Mouse (Mus musculus) heart, postnatal 0 days (tissue): ENCODE data around the gene Rundc3a. TPM values are rescaled to one million over a fixed set of nuclear protein-coding genes. Genes with fewer than 3 reads are reported as not detected.

Experiments used
- ATAC-seq: fragments of 200-750 bp; cut with Nextera tagmentation; 2 replicates; pipeline ENCODE4 v1.8.0; 2017; ENCODE audit warnings: low read depth, moderate number of reproducible peaks, moderate library complexity; ENCODE audit not compliant: insufficient read depth
- DNase-seq: peaks from one replicate; pipeline ENCODE4 v3.0.0-alpha.2; 2016; ENCODE audit warnings: low spot score
- H3K27ac ChIP-seq: fragments of 300-500 bp; sonication (generic); 2 replicates; pipeline ENCODE4 v1.5.1; 2014; ENCODE audit warnings: low read depth, mild to moderate bottlenecking
- H3K27me3 ChIP-seq: fragments of 300-500 bp; sonication (generic); 2 replicates; pipeline ENCODE4 v1.6.1; 2014; ENCODE audit warnings: low read length, mixed read lengths; ENCODE audit not compliant: control insufficient read depth, insufficient read depth
- H3K36me3 ChIP-seq: fragments of 300-500 bp; sonication (generic); replicated peaks from 2 replicates; pipeline ENCODE4 v1.6.1; 2014; ENCODE audit warnings: low read length, mixed read lengths; ENCODE audit not compliant: control insufficient read depth, insufficient read depth
- H3K4me1 ChIP-seq: fragments of 300-500 bp; sonication (generic); 2 replicates; pipeline ENCODE4 v1.6.1; 2014; ENCODE audit warnings: antibody characterized with exemption; ENCODE audit not compliant: control insufficient read depth, insufficient read depth
- H3K4me2 ChIP-seq: fragments of 300-500 bp; sonication (generic); 2 replicates; pipeline ENCODE4 v1.6.1; 2014; ENCODE audit warnings: low read depth, mild to moderate bottlenecking, low read length, moderate library complexity
- H3K4me3 ChIP-seq: fragments of 300-500 bp; sonication (generic); 2 replicates; pipeline ENCODE4 v1.5.1; 2014; ENCODE audit warnings: low read depth, low read length
- H3K9ac ChIP-seq: fragments of 300-500 bp; sonication (generic); replicated peaks from 2 replicates; pipeline ENCODE4 v1.6.1; 2014; ENCODE audit warnings: low read depth, low read length, mixed read lengths
- H3K9me3 ChIP-seq: fragments of 300-500 bp; sonication (generic); replicated peaks from 2 replicates; pipeline ENCODE4 v1.6.1; 2016; ENCODE audit warnings: low read length; ENCODE audit not compliant: control insufficient read depth
- CTCF ChIP-seq: IDR thresholded peaks from 2 replicates; pipeline ENCODE4 v1.5.1; 2016; ENCODE audit warnings: antibody characterized with exemption, control low read depth, low read depth
- EP300 ChIP-seq: IDR thresholded peaks from 2 replicates; pipeline ENCODE4 v1.6.1; 2016; ENCODE audit warnings: antibody characterized with exemption, low read depth
- WGBS: fragments of 180-500 bp; shearing (Covaris S2); extraction: QIAGEN DNeasy Blood & Tissue Kit; methylation state at CpG from one replicate; pipeline ENCODE4 v1.1.7; 2014; 5-methylcytosine and 5-hydroxymethylcytosine counted together
- polyA plus RNA-seq: library from polyadenylated mRNA; unstranded; fragments of >200 nt; fragmentation: Nextera tagmentation; extraction: Ambion mirVana; gene quantifications from 2 replicates; pipeline ENCODE4 v1.2.1, GENCODE M21; 2015
- total RNA-seq: library from RNA; depleted of rRNA; stranded (reverse); fragments of >200 nt; gene quantifications from 2 replicates; pipeline ENCODE4 v1.2.3, GENCODE M21; 2014; ENCODE audit warnings: low replicate concordance

Gene Rundc3a
- total and polyA plus RNA-seq, 2 experiments from 2014 or later: 0.74 to 12.5 TPM

DNA sequence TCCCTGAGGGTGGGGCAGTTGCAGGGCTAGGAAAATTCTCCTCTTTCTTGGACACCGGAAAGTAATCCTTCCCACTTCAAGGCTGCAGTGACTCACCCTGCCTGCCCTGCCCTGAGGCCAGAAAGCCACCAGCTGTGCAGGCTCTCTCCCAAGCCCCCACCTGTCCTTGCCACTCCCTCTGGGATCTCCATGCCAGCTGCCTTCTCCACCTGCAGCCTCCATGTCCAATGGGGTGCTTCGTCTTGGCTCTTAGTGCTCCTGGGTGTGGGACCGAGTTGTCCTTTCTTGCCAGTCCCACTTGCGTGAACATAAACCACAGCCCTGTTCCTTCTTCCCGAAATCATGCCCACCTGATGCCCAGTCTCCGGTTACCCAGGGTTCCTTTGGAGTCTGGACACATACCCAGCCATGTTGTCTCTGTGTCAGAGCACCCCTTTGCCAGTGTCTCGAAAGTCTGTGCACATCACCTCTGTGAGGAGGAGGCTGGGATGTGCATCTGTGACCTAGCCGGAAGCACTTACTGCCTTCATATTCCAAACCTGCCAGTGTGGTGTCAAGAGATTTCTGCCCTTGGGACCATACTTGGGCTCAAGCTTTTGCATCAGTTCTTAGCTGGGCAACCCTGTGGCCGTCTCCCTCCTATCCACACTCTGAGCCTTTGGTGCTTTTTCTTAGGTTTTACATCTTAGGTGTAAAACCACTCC is 1.4 kb downstream of the Rundc3a start:
- peaks cover 19% of the 10 kb centered on the region for H3K4me1 ChIP-seq
- H3K27me3 ChIP-seq: peaks cover 39% of the 10 kb centered on the region
- H3K27ac ChIP-seq: no peak overlapping the region
- no peaks in the 10 kb centered on the region for H3K36me3 ChIP-seq
- H3K4me2 ChIP-seq: no peak overlapping the region
- H3K9ac ChIP-seq: no peak overlapping the region
- no peak for TF ChIP-seq EP300
- no peak for TF ChIP-seq CTCF
- ATAC-seq: no peak
- WGBS: 77% methylated on average over 9 of the region's 9 CpGs
- DNase-seq: no peak
- no peak overlapping the region for H3K4me3 ChIP-seq
- H3K9me3 ChIP-seq: no peaks in the 10 kb centered on the region

DNA sequence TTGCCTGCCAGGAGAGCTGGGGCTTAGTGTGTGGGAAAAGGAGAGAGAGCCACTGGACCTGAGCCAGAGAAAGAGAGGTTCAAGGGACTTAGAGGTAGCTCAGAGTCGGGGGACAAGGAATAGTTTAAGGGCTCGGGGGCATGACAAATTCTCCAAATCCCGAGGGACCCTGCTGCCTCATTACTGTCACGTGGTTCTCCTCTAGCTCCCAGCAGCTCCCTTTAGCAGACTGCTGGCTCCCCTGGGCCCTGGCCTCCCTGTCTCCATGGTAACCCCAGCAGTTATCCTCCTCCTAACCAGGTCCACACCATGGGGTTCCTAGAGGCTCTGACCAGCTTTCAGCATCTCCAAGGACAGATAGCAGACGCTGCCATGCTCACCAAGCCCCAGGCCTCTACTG is 2.0 kb downstream of the Rundc3a start:
- H3K4me2 ChIP-seq: no peak overlapping the region
- 5% methylated on average over 5 of the region's 5 CpGs for WGBS
- no peak overlapping the region for H3K27ac ChIP-seq
- no peak overlapping the region for H3K9ac ChIP-seq
- peaks cover 19% of the 10 kb centered on the region for H3K4me1 ChIP-seq
- H3K36me3 ChIP-seq: no peaks in the 10 kb centered on the region
- H3K27me3 ChIP-seq: peaks cover 45% of the 10 kb centered on the region
- no peaks in the 10 kb centered on the region for H3K9me3 ChIP-seq
- no peak for DNase-seq
- ATAC-seq: no peak
- TF ChIP-seq EP300 (no peak), CTCF (no peak)
- no peak overlapping the region for H3K4me3 ChIP-seq

DNA sequence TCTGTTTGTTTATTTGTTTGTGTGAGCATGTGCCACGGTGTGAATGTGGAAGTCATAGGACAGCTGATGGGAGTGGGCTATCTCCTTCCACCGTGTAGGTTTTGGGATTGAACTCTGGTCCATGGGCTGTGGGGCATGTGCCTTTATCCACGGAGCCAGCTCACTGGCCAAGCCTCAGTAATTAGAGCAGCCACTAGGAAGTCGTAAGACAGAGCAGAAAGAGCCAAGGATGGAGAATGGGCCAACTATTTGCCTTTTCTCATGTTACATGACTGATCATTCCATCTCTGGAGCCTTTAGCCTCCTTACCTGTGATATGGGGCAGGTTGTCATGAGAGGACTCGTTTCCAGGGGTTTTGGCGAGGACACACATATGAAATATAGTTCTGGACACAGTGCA is 3.1 kb downstream of the Rundc3a start:
- Histone ChIP-seq H3K9me3 (no peaks in the 10 kb centered on the region), H3K27ac (no peak overlapping the region), H3K36me3 (no peaks in the 10 kb centered on the region), H3K27me3 (peaks cover 53% of the 10 kb centered on the region), H3K4me3 (no peak overlapping the region), H3K4me1 (peaks cover 19% of the 10 kb centered on the region), H3K9ac (no peak overlapping the region), H3K4me2 (no peak overlapping the region)
- WGBS: 55% methylated on average over 6 of the region's 6 CpGs
- TF ChIP-seq EP300: no peak
- TF ChIP-seq CTCF: no peak
- DNase-seq (no peak), ATAC-seq (no peak)

DNA sequence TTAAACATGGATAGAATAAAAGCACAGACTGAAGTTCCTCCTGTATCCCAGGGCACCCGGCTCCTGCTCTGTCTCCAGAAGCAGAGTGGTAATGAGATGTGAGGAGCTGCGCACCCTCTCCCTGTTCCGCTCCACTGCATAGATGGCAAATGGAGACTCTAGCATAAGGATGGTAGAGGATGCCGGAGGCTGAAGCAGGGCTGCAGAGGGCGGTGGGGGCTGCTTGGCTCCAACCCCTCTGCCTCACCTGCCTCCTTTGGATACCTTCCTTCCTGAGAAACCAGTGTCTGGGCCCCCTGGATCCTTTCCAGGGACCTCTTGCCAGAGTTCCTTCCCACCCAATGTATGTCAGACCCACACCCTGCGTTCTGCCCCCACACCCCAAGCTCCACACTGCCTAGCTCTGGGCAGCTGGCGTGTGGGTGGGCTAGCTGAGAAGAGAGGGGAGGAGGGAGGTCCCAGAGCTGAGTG is 3.5 kb downstream of the Rundc3a start:
- Histone ChIP-seq H3K36me3 (no peaks in the 10 kb centered on the region), H3K9me3 (no peaks in the 10 kb centered on the region), H3K4me1 (peaks cover 19% of the 10 kb centered on the region), H3K27ac (no peak overlapping the region), H3K4me2 (no peak overlapping the region), H3K27me3 (peaks cover 53% of the 10 kb centered on the region), H3K9ac (no peak overlapping the region), H3K4me3 (no peak overlapping the region)
- WGBS: 75% methylated on average over 7 of the region's 7 CpGs
- no peak for DNase-seq
- TF ChIP-seq CTCF (no peak), EP300 (no peak)
- ATAC-seq: no peak

DNA sequence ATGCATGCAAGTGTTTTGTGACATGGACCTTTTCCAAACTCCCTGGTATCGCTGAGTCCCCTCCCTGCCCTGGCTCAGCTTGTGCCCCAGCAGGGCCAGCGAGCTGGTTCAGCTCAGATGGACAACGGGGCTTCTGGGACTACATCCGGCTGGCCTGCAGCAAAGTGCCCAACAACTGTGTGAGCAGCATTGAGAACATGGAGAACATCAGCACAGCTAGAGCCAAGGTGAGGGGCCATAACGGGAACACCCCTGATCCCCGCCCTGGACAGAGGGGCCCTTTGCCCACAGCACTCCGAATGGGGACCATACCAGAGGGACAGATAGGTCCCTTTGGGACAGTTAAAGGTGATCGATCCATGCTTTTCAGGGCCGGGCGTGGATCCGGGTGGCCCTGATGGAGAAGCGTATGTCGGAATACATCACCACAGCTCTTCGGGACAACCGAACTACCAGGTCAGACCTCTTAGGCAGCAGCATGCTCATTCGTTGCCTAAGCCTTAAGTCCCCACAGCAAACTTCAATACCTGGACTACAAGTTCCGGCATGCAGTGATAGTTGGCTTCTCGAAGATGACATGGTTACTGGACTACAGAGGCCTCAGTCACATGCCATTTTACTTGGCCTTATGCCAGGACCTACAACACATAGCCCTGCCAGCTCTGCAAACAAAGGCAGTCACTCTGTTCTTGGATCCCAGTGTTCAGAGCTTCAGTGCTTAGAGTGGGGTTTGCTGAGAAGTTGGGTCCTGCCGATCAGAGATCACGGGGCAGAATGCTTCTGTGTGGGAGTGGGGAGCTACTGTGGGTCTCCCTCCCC is 5.0 kb downstream of the Rundc3a start:
- no peaks in the 10 kb centered on the region for H3K9me3 ChIP-seq
- H3K4me1 ChIP-seq: peaks cover 12% of the 10 kb centered on the region
- no peak overlapping the region for H3K4me2 ChIP-seq
- H3K9ac ChIP-seq: no peak overlapping the region
- ATAC-seq: peak; percentile 56; the same call in 1 of the 2 replicates
- no peak overlapping the region for H3K27ac ChIP-seq
- 64% methylated on average over 20 of the region's 20 CpGs for WGBS
- no peak for TF ChIP-seq CTCF
- no peak for TF ChIP-seq EP300
- peaks cover 11% of the 10 kb centered on the region for H3K36me3 ChIP-seq
- peak; percentile 50 for DNase-seq
- H3K4me3 ChIP-seq: no peak overlapping the region
- H3K27me3 ChIP-seq: peaks cover 48% of the 10 kb centered on the region
